Mouse (Mus musculus) stomach, postnatal 0 days (tissue): Measurements from ENCODE around the gene Phlda3. TPM values are rescaled to one million over a fixed set of nuclear protein-coding genes. Genes with fewer than 3 reads are reported as not detected.
A peak's percentile ranks its signal among the peaks of the same experiment; 100 is the strongest.

Source experiments
- ATAC-seq: fragments of 200-750 bp; cut with Nextera tagmentation; 2 replicates; pipeline ENCODE4 v1.8.0; 2017; ENCODE audit not compliant: low FRiP score, low TSS enrichment
- DNase-seq: peaks from one replicate; pipeline ENCODE4 v3.0.0-alpha.2; 2016; ENCODE audit warnings: low spot score
- H3K27ac ChIP-seq: fragments of 300-500 bp; sonication (generic); replicated peaks from 2 replicates; pipeline ENCODE4 v1.5.1; 2014; ENCODE audit warnings: mild to moderate bottlenecking, control low read depth
- H3K27me3 ChIP-seq: fragments of 300-500 bp; sonication (generic); 2 replicates; pipeline ENCODE4 v1.6.1; 2014; ENCODE audit warnings: low read length; ENCODE audit not compliant: control insufficient read depth, insufficient read depth
- H3K36me3 ChIP-seq: fragments of 300-500 bp; sonication (generic); 2 replicates; pipeline ENCODE4 v1.6.1; 2014; ENCODE audit warnings: low read length, mixed read lengths; ENCODE audit not compliant: control insufficient read depth, insufficient read depth
- H3K4me1 ChIP-seq: fragments of 300-500 bp; sonication (generic); replicated peaks from 2 replicates; pipeline ENCODE4 v1.6.1; 2014; ENCODE audit warnings: antibody characterized with exemption; ENCODE audit not compliant: control insufficient read depth, insufficient read depth
- H3K4me2 ChIP-seq: fragments of 300-500 bp; sonication (generic); replicated peaks from 2 replicates; pipeline ENCODE4 v1.6.1; 2014; ENCODE audit warnings: low read depth, mild to moderate bottlenecking, control low read depth, moderate library complexity
- H3K4me3 ChIP-seq: fragments of 300-500 bp; sonication (generic); 2 replicates; pipeline ENCODE4 v1.5.1; 2014; ENCODE audit warnings: low read depth, low read length, control low read depth
- H3K9ac ChIP-seq: fragments of 300-500 bp; sonication (generic); 2 replicates; pipeline ENCODE4 v1.6.1; 2014; ENCODE audit warnings: mild to moderate bottlenecking, low read length, control low read depth, mixed read lengths
- H3K9me3 ChIP-seq: fragments of 300-500 bp; sonication (generic); 2 replicates; pipeline ENCODE4 v1.6.1; 2016; ENCODE audit warnings: low read length; ENCODE audit not compliant: control insufficient read depth
- CTCF ChIP-seq: IDR thresholded peaks from 2 replicates; pipeline ENCODE4 v1.5.1; 2016; ENCODE audit warnings: antibody characterized with exemption, low read depth, mild to moderate bottlenecking, moderate library complexity
- EP300 ChIP-seq: optimal IDR thresholded peaks from 2 replicates; pipeline ENCODE3; 2016; ENCODE audit warnings: antibody characterized with exemption
- WGBS: fragments of 180-500 bp; shearing (Covaris S2); extraction: QIAGEN DNeasy Blood & Tissue Kit; methylation state at CpG from one replicate; pipeline ENCODE4 v1.1.7; 2014; 5-methylcytosine and 5-hydroxymethylcytosine counted together
- polyA plus RNA-seq: library from polyadenylated mRNA; unstranded; fragments of >200 nt; fragmentation: Nextera tagmentation; extraction: Ambion mirVana; gene quantifications from 2 replicates; pipeline ENCODE4 v1.2.1, GENCODE M21; 2015

Phlda3 gene
- polyA plus RNA-seq, 1 experiment from 2014 or later, result 91.1 TPM

- Histone ChIP-seq H3K4me2 (no peak overlapping the region), H3K4me1 (peaks cover 5% of the 10 kb centered on the region), H3K36me3 (no peaks in the 10 kb centered on the region), H3K9me3 (no peaks in the 10 kb centered on the region), H3K27ac (no peak overlapping the region), H3K9ac (no peak overlapping the region), H3K27me3 (no peaks in the 10 kb centered on the region), H3K4me3 (no peak overlapping the region)
- 80% methylated on average over 5 of the region's 5 CpGs for WGBS
- ATAC-seq (no peak), DNase-seq (no peak)
- no peak for TF ChIP-seq CTCF
- no peak for TF ChIP-seq EP300
Observed at GRCm38 (mm10) chr1:135761728-135762127, 4.2 kb upstream of the Phlda3 start.

GRCm38 (mm10) chr1:135763503-135764205 lies 2.3 kb upstream of the Phlda3 start:
- H3K4me3 ChIP-seq, result no peak overlapping the region
- DNase-seq, result no peak
- H3K27me3 ChIP-seq, result no peaks in the 10 kb centered on the region
- H3K4me1 ChIP-seq, result peaks cover 5% of the 10 kb centered on the region
- H3K4me2 ChIP-seq, result no peak overlapping the region
- no peak overlapping the region for H3K9ac ChIP-seq
- no peak overlapping the region for H3K27ac ChIP-seq
- ATAC-seq, result no peak
- WGBS, result 56% methylated on average over 9 of the region's 9 CpGs
- TF ChIP-seq CTCF (no peak), EP300 (no peak)
- no peaks in the 10 kb centered on the region for H3K9me3 ChIP-seq
- peaks cover 3% of the 10 kb centered on the region; the same call in 1 of the 2 replicates for H3K36me3 ChIP-seq

- Histone ChIP-seq H3K4me1 (peaks cover 5% of the 10 kb centered on the region), H3K27me3 (no peaks in the 10 kb centered on the region), H3K4me3 (no peak overlapping the region), H3K27ac (no peak overlapping the region), H3K9me3 (no peaks in the 10 kb centered on the region), H3K36me3 (peaks cover 6% of the 10 kb centered on the region; the same call in 1 of the 2 replicates), H3K9ac (no peak overlapping the region), H3K4me2 (no peak overlapping the region)
- 29% methylated on average over 2 of the region's 2 CpGs for WGBS
- TF ChIP-seq CTCF, result no peak
- TF ChIP-seq EP300, result no peak
- DNase-seq, result no peak
- ATAC-seq, result no peak
Observed at GRCm38 (mm10) chr1:135764206-135764528, 1.8 kb upstream of the Phlda3 start.

GRCm38 (mm10) chr1:135766592-135767306 lies 830 bp downstream of the Phlda3 start:
- Histone ChIP-seq H3K9me3 (no peaks in the 10 kb centered on the region), H3K4me3 (peak overlapping the region; percentile 72), H3K36me3 (peaks cover 6% of the 10 kb centered on the region; the same call in 1 of the 2 replicates), H3K4me2 (peak overlapping the region; percentile 78), H3K27me3 (no peaks in the 10 kb centered on the region), H3K27ac (peak overlapping the region; percentile 95), H3K9ac (peak overlapping the region; percentile 91), H3K4me1 (peaks cover 7% of the 10 kb centered on the region)
- TF ChIP-seq EP300 (no peak), CTCF (no peak)
- ATAC-seq (no peak; the same call in 1 of the 2 replicates), DNase-seq (no peak)
- WGBS, result 9% methylated on average over 30 of the region's 30 CpGs

- Histone ChIP-seq H3K9ac (peak overlapping the region; percentile 91), H3K36me3 (peaks cover 6% of the 10 kb centered on the region; the same call in 1 of the 2 replicates), H3K4me1 (peaks cover 7% of the 10 kb centered on the region), H3K27ac (peak overlapping the region; percentile 95), H3K9me3 (no peaks in the 10 kb centered on the region), H3K4me2 (peak overlapping the region; percentile 78), H3K27me3 (no peaks in the 10 kb centered on the region), H3K4me3 (peak overlapping the region; percentile 72)
- WGBS, result 36% methylated on average over 4 of the region's 4 CpGs
- no peak for TF ChIP-seq EP300
- TF ChIP-seq CTCF, result no peak
- ATAC-seq (no peak), DNase-seq (no peak)
Observed at GRCm38 (mm10) chr1:135767324-135767890, 1.5 kb downstream of the Phlda3 start.

GRCm38 (mm10) chr1:135768400-135768799 lies 2.5 kb downstream of the Phlda3 start:
- ATAC-seq (no peak), DNase-seq (no peak)
- peak overlapping the region; percentile 72 for H3K4me3 ChIP-seq
- H3K4me1 ChIP-seq, result peaks cover 7% of the 10 kb centered on the region
- no peak overlapping the region for H3K27ac ChIP-seq
- TF ChIP-seq CTCF (no peak), EP300 (no peak)
- H3K4me2 ChIP-seq, result peak overlapping the region; percentile 78
- no peaks in the 10 kb centered on the region for H3K27me3 ChIP-seq
- peak overlapping the region; percentile 18; the same call in 1 of the 2 replicates for H3K9ac ChIP-seq
- H3K36me3 ChIP-seq, result peaks cover 6% of the 10 kb centered on the region; the same call in 1 of the 2 replicates
- H3K9me3 ChIP-seq, result no peaks in the 10 kb centered on the region
- 78% methylated on average over 2 of the region's 2 CpGs for WGBS
